Mouse (Mus musculus) lung, adult 2 months (tissue): ENCODE data around the gene Osgep. TPM values are rescaled to one million over a fixed set of nuclear protein-coding genes. Genes with fewer than 3 reads are reported as not detected.
A peak's percentile ranks its signal among the peaks of the same experiment; 100 is the strongest.
"Not testable (repeated sequence)": the region's sequence is repeated elsewhere in the genome, so short reads cannot be mapped to it uniquely, and the experiment has no call there.

Source experiments
- DNase-seq: peaks from one replicate; pipeline ENCODE4 v3.0.0; 2022
- H3K4me1 ChIP-seq: fragments of 200-500 bp; 2 replicates; pipeline ENCODE4 v1.6.1; 2011; ENCODE audit warnings: low read length; ENCODE audit not compliant: control insufficient read depth, insufficient read depth
- H3K4me3 ChIP-seq: fragments of 200-500 bp; replicated peaks from 2 replicates; pipeline ENCODE3; 2011; ENCODE audit warnings: low read depth, mild to moderate bottlenecking, control low read depth, low read length; ENCODE audit errors: extremely low read depth
- CTCF ChIP-seq: fragments of 200-500 bp; IDR thresholded peaks from 2 replicates; pipeline ENCODE4 v1.5.1; 2011; ENCODE audit warnings: mild to moderate bottlenecking, low read length, control low read depth; ENCODE audit not compliant: insufficient read depth
- POLR2A ChIP-seq: fragments of 200-500 bp; IDR thresholded peaks from 2 replicates; pipeline ENCODE4 v1.6.1; 2011; ENCODE audit warnings: low read depth, mild to moderate bottlenecking, control low read depth, low read length, borderline replicate concordance; ENCODE audit errors: extremely low read depth
- WGBS: fragments of 180-500 bp; shearing (Covaris S2); methylation state at CpG from one replicate; pipeline ENCODE4 v1.1.7; 2018; 5-methylcytosine and 5-hydroxymethylcytosine counted together
- polyA plus RNA-seq: library from polyadenylated mRNA; depleted of rRNA; stranded (reverse); fragments of >200 nt; gene quantifications from 2 replicates; pipeline ENCODE4 v1.2.3, GENCODE M21; 2012

Osgep gene
- polyA plus RNA-seq, 1 experiment = 104 TPM

DNA sequence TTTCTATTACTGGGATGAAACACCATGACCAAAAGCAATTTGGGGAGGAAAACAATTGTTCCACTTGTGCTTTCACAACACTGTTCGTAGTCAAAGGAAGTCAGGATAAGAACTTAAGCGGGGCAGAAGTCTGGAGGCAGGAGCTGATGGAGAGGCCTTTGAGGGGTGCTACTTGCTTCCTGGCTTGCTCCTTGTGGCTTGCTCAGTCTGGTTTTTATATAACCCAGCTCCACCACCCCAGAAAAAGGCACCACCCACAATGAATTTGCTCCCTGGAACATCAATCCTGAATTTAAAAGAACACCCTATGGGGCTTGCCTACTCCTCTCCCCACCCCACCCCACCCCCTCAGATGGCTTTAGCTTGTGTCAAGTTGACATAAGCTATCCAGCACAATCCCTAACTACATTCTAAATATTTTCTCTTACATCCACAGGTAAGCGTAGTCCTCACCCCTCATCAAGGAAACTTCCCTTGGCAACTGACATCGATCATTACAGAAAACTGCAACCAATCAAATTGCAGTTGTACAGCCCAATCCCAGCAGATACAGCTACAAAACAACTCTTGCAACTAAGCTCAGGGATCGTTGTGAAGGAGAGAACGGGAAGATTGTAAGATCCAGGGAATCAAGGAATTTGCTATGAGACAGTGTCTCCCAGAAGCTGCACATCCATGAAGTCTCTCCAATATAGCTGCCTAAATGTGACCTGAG is 48.3 kb downstream of the Osgep start:
- no peak for TF ChIP-seq POLR2A
- TF ChIP-seq CTCF = no peak
- H3K4me3 ChIP-seq = no peak overlapping the region
- DNase-seq = no peak
- no peaks in the 10 kb centered on the region for H3K4me1 ChIP-seq
- WGBS = 79% methylated on average over 6 of the region's 6 CpGs

- no peak for TF ChIP-seq POLR2A
- no peak for TF ChIP-seq CTCF
- no peak for DNase-seq
- WGBS = 72% methylated on average over 6 of the region's 6 CpGs
- H3K4me3 ChIP-seq = no peak overlapping the region
- H3K4me1 ChIP-seq = no peaks in the 10 kb centered on the region
These were observed 49.0 kb downstream of the Osgep start for GRCm38 (mm10) chr14:50875591-50876230.

DNA sequence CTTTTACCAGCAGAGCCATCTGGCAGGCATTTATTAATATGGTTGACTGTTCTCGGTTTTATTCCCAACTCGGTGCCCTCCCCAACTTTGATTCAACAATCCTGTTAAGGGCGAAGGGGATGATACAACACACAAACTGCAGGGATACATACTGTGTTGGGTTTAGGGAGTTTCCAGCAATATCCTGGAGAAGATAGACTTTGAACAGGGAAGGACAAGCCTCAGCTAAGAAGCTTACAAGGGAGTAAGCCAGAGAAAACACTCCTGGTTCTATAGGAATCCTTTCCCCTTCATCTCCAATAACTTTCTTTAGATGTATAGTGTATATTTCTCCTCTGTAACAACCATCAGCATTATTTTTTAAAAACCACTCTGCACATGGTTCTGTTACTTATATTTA is 49.5 kb downstream of the Osgep start:
- no peak for DNase-seq
- H3K4me1 ChIP-seq = no peaks in the 10 kb centered on the region
- no peak overlapping the region for H3K4me3 ChIP-seq
- WGBS = 92% methylated on average over 3 of the region's 3 CpGs
- TF ChIP-seq CTCF (no peak), POLR2A (no peak)

GRCm38 (mm10) chr14:50871284-50871683 is 53.4 kb downstream of the Osgep start:
- TF ChIP-seq CTCF = no peak
- TF ChIP-seq POLR2A = no peak
- H3K4me1 ChIP-seq = no peaks in the 10 kb centered on the region
- WGBS = 74% methylated on average over 2 of the region's 2 CpGs
- H3K4me3 ChIP-seq = no peak overlapping the region
- DNase-seq = no peak

GRCm38 (mm10) chr14:50870805-50871143 is 53.9 kb downstream of the Osgep start:
- Histone ChIP-seq H3K4me1 (no peaks in the 10 kb centered on the region), H3K4me3 (peak overlapping the region; percentile 38)
- DNase-seq = no peak
- TF ChIP-seq POLR2A (no peak), CTCF (no peak)
- 12% methylated on average over 5 of the region's 5 CpGs for WGBS

GRCm38 (mm10) chr14:50869889-50870804 is 54.5 kb downstream of the Osgep start, which contains the start of gene Tep1:
TSS of gene Tep1 (minus strand) at chr14:50870560.
- WGBS = 4% methylated on average over 32 of the region's 32 CpGs
- peak within 1 kb of the TSS; percentile 70 for H3K4me3 ChIP-seq
- H3K4me1 ChIP-seq = no peaks in the 10 kb centered on the region
- DNase-seq = peak; percentile 82
- TF ChIP-seq POLR2A (peak; percentile 38; the same call in 1 of the 2 replicates), CTCF (no peak)

DNA sequence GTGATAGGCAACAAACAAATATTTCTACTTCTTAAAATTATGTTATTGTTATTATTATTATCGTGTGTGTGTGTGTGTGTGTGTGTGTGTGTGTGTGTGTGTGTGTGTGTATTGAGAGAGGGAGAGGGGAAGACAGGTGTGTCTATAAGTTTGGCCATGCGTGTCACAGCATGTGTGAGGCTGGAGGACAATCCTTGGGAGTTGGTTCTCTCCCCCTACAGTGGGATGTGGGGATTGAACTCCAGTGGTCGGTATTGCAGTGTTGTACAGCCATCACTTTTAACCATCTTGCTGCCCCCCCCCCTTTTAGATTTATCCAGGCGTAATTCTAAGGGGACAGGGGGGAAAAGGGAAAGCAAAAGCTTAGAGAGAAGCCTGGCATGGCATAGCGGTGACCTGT is 56.0 kb downstream of the Osgep start:
- TF ChIP-seq CTCF (no peak), POLR2A (no peak)
- H3K4me1 ChIP-seq = no peaks in the 10 kb centered on the region
- WGBS = 92% methylated on average over 5 of the region's 5 CpGs
- H3K4me3 ChIP-seq = no peak overlapping the region
- DNase-seq = no peak

- no peak overlapping the region for H3K4me3 ChIP-seq
- no peaks in the 10 kb centered on the region for H3K4me1 ChIP-seq
- 75% methylated on average over 4 of the region's 4 CpGs for WGBS
- TF ChIP-seq POLR2A = no peak
- TF ChIP-seq CTCF = no peak
- DNase-seq = no peak
These were observed 56.5 kb downstream of the Osgep start for GRCm38 (mm10) chr14:50868211-50868610.

DNA sequence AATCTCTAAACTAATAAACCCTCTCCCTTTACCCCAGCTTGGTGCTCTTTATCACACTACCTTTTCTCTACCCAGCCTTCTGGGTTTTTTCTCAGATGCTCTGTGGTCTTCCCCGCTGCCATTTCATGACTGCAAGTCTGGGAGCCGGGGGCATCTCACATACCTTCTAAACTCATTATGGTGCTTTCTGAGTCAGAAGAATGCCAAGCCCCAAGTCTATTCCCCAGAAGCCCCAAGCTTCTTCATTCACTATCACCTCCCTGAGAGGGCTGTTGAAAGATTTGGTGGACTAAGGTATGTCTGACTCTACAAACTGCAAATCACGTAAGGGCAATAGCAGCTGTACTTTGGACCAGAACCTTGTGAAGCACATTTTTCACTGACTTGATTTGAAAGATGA is 57.7 kb downstream of the Osgep start:
- no peak for DNase-seq
- no peak overlapping the region for H3K4me3 ChIP-seq
- 92% methylated on average over 3 of the region's 3 CpGs for WGBS
- TF ChIP-seq POLR2A (no peak), CTCF (no peak)
- no peaks in the 10 kb centered on the region for H3K4me1 ChIP-seq

DNA sequence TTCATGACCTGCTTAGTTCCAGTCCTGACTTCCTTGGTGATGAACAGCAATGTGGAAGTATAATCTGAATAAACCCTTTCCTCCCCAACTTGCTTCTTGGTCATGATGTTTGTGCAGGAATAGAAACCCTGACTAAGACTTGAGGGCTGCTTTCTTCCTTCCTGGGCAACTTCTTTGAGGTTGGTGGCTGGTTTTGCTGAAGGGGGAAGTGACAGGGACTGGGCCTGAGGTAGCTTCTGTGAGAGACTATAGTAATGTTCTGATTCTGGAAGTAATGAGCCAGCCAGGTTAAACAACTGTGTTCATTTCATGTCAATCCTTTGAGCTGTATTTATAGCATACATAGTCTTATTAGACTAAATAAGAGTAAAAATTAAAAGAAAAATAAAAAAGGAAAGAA is 59.7 kb downstream of the Osgep start:
- H3K4me3 ChIP-seq, H3K4me1 ChIP-seq, DNase-seq: not testable (repeated sequence)
